Mouse (Mus musculus): ENCODE measurements at regions not wholly inside any gene's neighbourhood (a gene's known extent, or its start where the extent isn't known, plus 50 kb on each side); places are given as distances from the start of the nearest gene placed in this dataset.

DNA sequence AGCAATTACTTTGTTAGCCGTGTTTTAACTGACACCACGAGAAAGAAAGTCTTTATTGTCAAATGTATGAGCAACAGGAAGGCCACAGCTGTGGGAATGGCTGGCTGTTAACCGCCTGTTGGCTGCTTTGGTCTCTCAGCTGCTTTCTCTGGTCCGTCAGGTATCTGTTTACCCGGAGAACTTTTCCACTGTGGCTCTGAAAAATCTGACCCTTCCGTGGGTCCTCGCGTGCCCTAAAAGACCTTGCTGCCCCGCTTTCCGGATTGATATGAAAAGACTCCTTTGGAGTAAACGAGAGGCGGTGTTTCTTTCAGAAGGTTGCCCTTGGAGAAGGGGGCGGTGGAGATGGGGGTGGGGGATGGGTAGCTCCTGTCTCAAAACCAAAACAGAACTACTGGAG, 75.9 kb downstream of the Sox14 start:
- peaks cover 7% of the 10 kb centered on the region; the same call in 1 of the 2 replicates for H3K27me3 ChIP-seq
- peaks cover 47% of the 10 kb centered on the region for H3K4me1 ChIP-seq
- H3K9ac ChIP-seq: peak overlapping the region; percentile 47
- H3K27ac ChIP-seq: peak overlapping the region; percentile 78
- H3K4me3 ChIP-seq: peak overlapping the region; percentile 35
- peak; percentile 14; the same call in 1 of the 2 replicates for ATAC-seq
- no peaks in the 10 kb centered on the region for H3K9me3 ChIP-seq (replicated peaks)
- no peaks in the 10 kb centered on the region for H3K36me3 ChIP-seq (ENCODE audit: poor library complexity, severe bottlenecking)
- under 1% methylated on average over 13 of the region's 13 CpGs for WGBS
- H3K4me2 ChIP-seq: peak overlapping the region; percentile 66

GRCm38 (mm10) chr9:99799387-99800021, 76.5 kb downstream of the Sox14 start:
- Histone ChIP-seq H3K36me3 (ENCODE audit: poor library complexity, severe bottlenecking) (no peaks in the 10 kb centered on the region), H3K4me3 (peak overlapping the region; percentile 35), H3K4me2 (peak overlapping the region; percentile 66), H3K27ac (peak overlapping the region; percentile 78), H3K4me1 (peaks cover 47% of the 10 kb centered on the region), H3K9ac (peak overlapping the region; percentile 47; the same call in 1 of the 2 replicates), H3K9me3 (replicated peaks) (no peaks in the 10 kb centered on the region), H3K27me3 (peaks cover 11% of the 10 kb centered on the region; the same call in 1 of the 2 replicates)
- peak; percentile 93 for ATAC-seq
- under 1% methylated on average over 16 of the region's 16 CpGs for WGBS

DNA sequence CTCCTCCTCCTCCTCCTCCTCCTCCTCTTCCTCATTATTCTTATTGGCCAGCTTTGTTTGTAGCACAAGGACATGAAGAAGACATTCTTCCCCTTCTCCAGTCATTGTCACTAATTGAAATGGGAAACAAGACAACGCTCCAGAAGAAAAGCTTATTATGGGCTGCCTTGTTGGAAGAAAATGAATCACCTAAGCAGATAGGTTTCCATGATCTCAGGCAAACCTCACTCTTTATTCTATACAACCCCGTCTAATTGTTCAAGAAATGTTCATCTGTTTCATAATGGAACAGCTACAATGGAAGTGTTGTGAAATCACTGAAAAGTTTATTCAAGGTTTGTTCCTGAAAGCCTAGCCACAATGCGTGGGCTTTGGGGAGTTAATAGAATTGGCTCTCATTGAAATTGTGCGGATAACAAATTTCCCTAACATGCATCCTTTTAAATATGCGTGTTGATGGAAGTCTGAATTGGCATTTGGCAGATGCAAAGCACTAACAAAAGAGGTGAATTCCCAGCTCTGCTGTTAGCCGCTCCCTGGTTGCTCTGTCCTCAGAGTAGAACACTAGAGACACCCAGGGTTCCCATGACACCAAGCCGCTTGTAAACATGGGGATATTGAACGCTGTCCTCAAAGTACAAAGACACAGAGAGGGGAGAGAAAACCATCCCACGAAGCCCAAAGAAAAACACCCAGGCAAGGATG, 78.8 kb downstream of the Sox14 start:
- Histone ChIP-seq H3K4me3 (no peak overlapping the region), H3K4me1 (peaks cover 53% of the 10 kb centered on the region), H3K4me2 (peak overlapping the region; percentile 17; the same call in 1 of the 2 replicates), H3K27me3 (peaks cover 27% of the 10 kb centered on the region), H3K9ac (no peak overlapping the region), H3K36me3 (ENCODE audit: poor library complexity, severe bottlenecking) (no peaks in the 10 kb centered on the region), H3K9me3 (replicated peaks) (no peaks in the 10 kb centered on the region), H3K27ac (peak overlapping the region; percentile 27; the same call in 1 of the 2 replicates)
- WGBS: 8% methylated on average over 9 of the region's 9 CpGs
- ATAC-seq: no peak

GRCm38 (mm10) chr9:99792700-99793099, 75.6 kb upstream of the Cldn18 start:
- Histone ChIP-seq H3K9ac (no peak overlapping the region), H3K36me3 (ENCODE audit: poor library complexity, severe bottlenecking) (no peaks in the 10 kb centered on the region), H3K27ac (no peak overlapping the region), H3K4me2 (no peak overlapping the region), H3K4me1 (peaks cover 26% of the 10 kb centered on the region), H3K9me3 (replicated peaks) (no peaks in the 10 kb centered on the region), H3K27me3 (peaks cover 40% of the 10 kb centered on the region), H3K4me3 (no peak overlapping the region)
- WGBS: 40% methylated on average over 7 of the region's 7 CpGs
- ATAC-seq: 0 out of 2 replicates have a peak, but pooled peaks have one; percentile 58

GRCm38 (mm10) chr9:99786864-99787263, 69.8 kb upstream of the Cldn18 start:
- no peak overlapping the region for H3K4me2 ChIP-seq
- no peaks in the 10 kb centered on the region for H3K36me3 ChIP-seq (ENCODE audit: poor library complexity, severe bottlenecking)
- H3K27ac ChIP-seq: no peak overlapping the region
- peaks cover 34% of the 10 kb centered on the region for H3K27me3 ChIP-seq
- 85% methylated on average over 7 of the region's 7 CpGs for WGBS
- H3K9me3 ChIP-seq (replicated peaks): no peaks in the 10 kb centered on the region
- H3K9ac ChIP-seq: no peak overlapping the region
- no peak overlapping the region for H3K4me3 ChIP-seq
- no peak for ATAC-seq
- peaks cover 21% of the 10 kb centered on the region for H3K4me1 ChIP-seq

DNA sequence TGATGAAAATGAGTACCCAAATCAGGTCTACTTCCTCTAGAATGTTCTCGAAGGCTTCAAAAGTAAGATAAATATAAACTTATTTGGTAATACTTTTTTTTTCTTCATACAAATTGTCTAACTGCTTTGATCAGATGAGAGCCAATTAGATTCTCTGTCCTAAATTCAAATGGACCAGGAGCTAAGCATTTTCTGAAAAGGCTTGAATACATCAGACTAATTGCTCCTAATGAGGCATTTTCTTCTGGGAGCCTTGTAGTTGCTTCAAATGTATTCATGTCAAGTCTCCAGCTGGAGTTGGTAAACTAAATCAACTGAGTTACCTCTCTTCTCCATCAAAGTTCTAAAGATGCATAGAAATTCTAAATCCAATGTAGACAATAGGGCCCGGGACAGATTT, 66.1 kb upstream of the Cldn18 start:
- H3K4me2 ChIP-seq: no peak overlapping the region
- no peaks in the 10 kb centered on the region for H3K36me3 ChIP-seq (ENCODE audit: poor library complexity, severe bottlenecking)
- peaks cover 21% of the 10 kb centered on the region for H3K4me1 ChIP-seq
- H3K4me3 ChIP-seq: no peak overlapping the region
- 6% methylated on average over 2 of the region's 2 CpGs for WGBS
- no peak overlapping the region for H3K9ac ChIP-seq
- H3K27me3 ChIP-seq: peaks cover 36% of the 10 kb centered on the region
- 0 out of 2 replicates have a peak, but pooled peaks have one; percentile 43 for ATAC-seq
- H3K27ac ChIP-seq: no peak overlapping the region
- H3K9me3 ChIP-seq (replicated peaks): no peaks in the 10 kb centered on the region

- ATAC-seq: peak; percentile 48; the same call in 1 of the 2 replicates
- H3K27ac ChIP-seq: no peak overlapping the region
These were observed 65.5 kb upstream of the Cldn18 start for GRCm38 (mm10) chr9:99782364-99783119.

GRCm38 (mm10) chr9:99778871-99779270, 61.8 kb upstream of the Cldn18 start:
- no peak overlapping the region for H3K4me2 ChIP-seq
- H3K27ac ChIP-seq: no peak overlapping the region
- ATAC-seq: no peak
- no peak overlapping the region for H3K9ac ChIP-seq
- no peak overlapping the region for H3K4me3 ChIP-seq
- WGBS: 80% methylated on average over 4 of the region's 4 CpGs
- no peaks in the 10 kb centered on the region for H3K9me3 ChIP-seq (replicated peaks)
- no peaks in the 10 kb centered on the region for H3K36me3 ChIP-seq (ENCODE audit: poor library complexity, severe bottlenecking)
- peaks cover 18% of the 10 kb centered on the region for H3K27me3 ChIP-seq
- peaks cover 20% of the 10 kb centered on the region for H3K4me1 ChIP-seq

More at GRCm38 (mm10) chr9:99782364-99783119, 65.5 kb upstream of the Cldn18 start:
- Histone ChIP-seq H3K4me3 (no peak overlapping the region), H3K4me1 (peaks cover 21% of the 10 kb centered on the region), H3K9me3 (replicated peaks) (no peaks in the 10 kb centered on the region), H3K9ac (no peak overlapping the region), H3K4me2 (no peak overlapping the region), H3K36me3 (ENCODE audit: poor library complexity, severe bottlenecking) (no peaks in the 10 kb centered on the region), H3K27me3 (peaks cover 35% of the 10 kb centered on the region)
- WGBS: 5% methylated on average over 7 of the region's 7 CpGs

DNA sequence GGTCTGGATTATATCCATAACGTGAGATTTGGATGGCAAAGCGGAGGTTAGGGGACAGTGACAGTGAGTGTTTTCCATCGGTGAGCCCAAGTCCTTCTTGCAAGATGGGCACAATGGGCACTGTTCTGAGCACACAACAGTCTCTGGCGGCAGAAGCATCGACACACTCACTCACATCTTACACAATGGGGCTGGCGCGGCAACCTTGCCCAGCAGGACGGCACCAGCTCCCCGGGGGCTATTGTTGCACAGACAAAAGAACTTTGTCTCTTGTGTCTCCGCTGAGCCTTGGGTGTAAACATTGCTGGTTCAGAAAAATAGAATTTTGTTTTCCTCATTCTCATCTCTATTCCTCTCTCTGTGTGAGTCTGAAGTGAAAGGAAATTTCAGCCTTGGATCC, 53.6 kb upstream of the Cldn18 start:
- Histone ChIP-seq H3K4me3 (no peak overlapping the region), H3K27me3 (0 out of 2 replicates have a peak, but pooled peaks cover 4% of the 10 kb centered on the region), H3K9me3 (replicated peaks) (no peaks in the 10 kb centered on the region), H3K27ac (no peak overlapping the region), H3K36me3 (ENCODE audit: poor library complexity, severe bottlenecking) (no peaks in the 10 kb centered on the region), H3K9ac (0 out of 2 replicates have a peak overlapping the region, but pooled peaks have one; percentile 23), H3K4me2 (peak overlapping the region; percentile 32), H3K4me1 (peaks cover 8% of the 10 kb centered on the region)
- no peak for ATAC-seq
- WGBS: 3% methylated on average over 10 of the region's 10 CpGs
